Mouse (Mus musculus) embryo, embryonic 10 days (tissue): ENCODE results near the gene Zfp354b.

Experiments
- DNase-seq: peaks from one replicate; pipeline ENCODE4 v3.0.0-alpha.2; 2015; ENCODE audit warnings: low spot score

Zfp354b gene

DNA sequence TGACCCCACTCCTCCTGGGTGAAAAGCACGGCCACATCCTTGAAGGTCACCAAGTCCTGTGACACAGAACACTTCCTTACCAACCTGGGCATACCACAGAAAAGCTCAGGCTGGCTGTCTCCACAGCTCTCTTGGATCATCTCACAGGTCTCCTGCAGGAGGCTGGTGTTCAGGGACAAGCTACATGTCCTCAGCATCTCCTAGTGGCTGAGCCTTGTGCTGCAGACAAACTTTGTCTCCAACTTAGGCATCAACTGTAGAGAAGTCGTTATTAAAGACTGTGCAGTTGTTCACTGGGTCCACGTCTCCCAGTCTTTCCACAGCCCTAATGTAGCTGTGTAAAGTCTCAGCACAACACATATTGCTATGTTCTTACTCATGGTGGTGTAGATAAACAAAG lies 47.7 kb downstream of the Zfp354b start:
- no peak for DNase-seq

DNA sequence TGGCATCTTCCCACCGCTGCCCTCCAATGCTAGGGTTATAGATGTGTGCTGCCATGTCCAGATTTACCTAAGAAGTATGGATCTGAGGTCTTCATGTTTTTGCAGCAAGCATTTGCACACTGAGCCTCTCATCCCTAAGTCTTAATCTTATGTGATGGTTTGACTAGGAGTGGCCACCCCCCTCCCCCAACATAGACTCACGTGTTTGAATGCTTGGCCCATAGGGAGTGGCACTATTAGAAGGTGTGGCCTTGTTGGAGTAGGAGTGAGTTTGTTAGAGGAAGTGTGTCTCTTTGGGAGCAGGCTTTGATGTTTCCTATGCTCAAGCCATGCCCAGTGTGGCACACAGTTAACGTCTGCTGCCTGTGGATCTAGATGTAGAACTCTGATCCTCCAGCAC lies 52.8 kb downstream of the Zfp354b start:
- no peak for DNase-seq
